Mouse (Mus musculus) hematopoietic stem cell, adult 5-6 weeks (primary cell): ENCODE results near the gene Dpep2nb. TPM values are rescaled to one million over a fixed set of nuclear protein-coding genes. Genes with fewer than 3 reads are reported as not detected.
"Not testable (repeated sequence)": the region's sequence is repeated elsewhere in the genome, so short reads cannot be mapped to it uniquely, and the experiment has no call there.

Experiments
- ATAC-seq, 2 experiments: fragments of 125-278 bp in 1 of 2; replicated peaks in 1 of 2; 2 replicates each; pipeline ENCODE4 v1.8.0; 2016 to 2017; ENCODE audit warnings: inconsistent platforms in 2 of 2, mild to moderate bottlenecking in 2 of 2, moderate number of reproducible peaks in 2 of 2, low read depth in 1 of 2, moderate TSS enrichment in 1 of 2; ENCODE audit not compliant: low FRiP score in 2 of 2, poor library complexity in 2 of 2, severe bottlenecking in 2 of 2, insufficient read depth in 1 of 2, low TSS enrichment in 1 of 2
- total RNA-seq: library from RNA; stranded (forward); fragments of 172-1452, 232-1000 nt; gene quantifications from 2 replicates; pipeline ENCODE4 v1.2.3, GENCODE M21; 2017

The Dpep2nb gene
- total RNA-seq, 1 experiment from 2014 or later: not detected

GRCm38 (mm10) chr8:106011643-106011986 is 5.8 kb upstream of the Dpep2nb start, which contains the start of gene Ddx28:
Ddx28 (minus strand) TSS chr8:106011882.
- ATAC-seq: peak; percentile 7; a peak in 1 of 4 replicates

GRCm38 (mm10) chr8:106010748-106011642 is 5.2 kb upstream of the Dpep2nb start:
- peak; percentile 94 to 95 for ATAC-seq

- not testable (repeated sequence) for ATAC-seq
Measured at GRCm38 (mm10) chr8:106007891-106008290, 2.1 kb upstream of the Dpep2nb start.

- no peak for ATAC-seq
Measured at GRCm38 (mm10) chr8:106007135-106007534, 1.4 kb upstream of the Dpep2nb start.

- no peak for ATAC-seq
Measured at GRCm38 (mm10) chr8:106006413-106006812, 638 bp upstream of the Dpep2nb start.

GRCm38 (mm10) chr8:106004538-106005207 is 1.1 kb downstream of the Dpep2nb start:
- ATAC-seq: no peak

- no peak for ATAC-seq
Measured at GRCm38 (mm10) chr8:106001908-106002307, 3.9 kb downstream of the Dpep2nb start.

- no peak for ATAC-seq
Measured at GRCm38 (mm10) chr8:105998971-105999370, 6.8 kb downstream of the Dpep2nb start.

- peak; percentile 88 to 96 for ATAC-seq
Measured at GRCm38 (mm10) chr8:105996359-105996758, 9.4 kb downstream of the Dpep2nb start.

- no peak for ATAC-seq
Measured at GRCm38 (mm10) chr8:105993226-105993625, 12.5 kb downstream of the Dpep2nb start.

- no peak for ATAC-seq
Measured at GRCm38 (mm10) chr8:105992499-105992898, 13.3 kb downstream of the Dpep2nb start.

- no peak for ATAC-seq
Measured at GRCm38 (mm10) chr8:105991546-105991945, 14.2 kb downstream of the Dpep2nb start.

GRCm38 (mm10) chr8:105990856-105991387 is 14.9 kb downstream of the Dpep2nb start, which contains the start of gene Dus2:
Dus2 (plus strand) TSS chr8:105991337.
- ATAC-seq: peak; percentile 88 to 89

GRCm38 (mm10) chr8:105988546-105988945 is 17.2 kb downstream of the Dpep2nb start:
- ATAC-seq: no peak

GRCm38 (mm10) chr8:105983406-105983805 is 22.4 kb downstream of the Dpep2nb start:
- peak; percentile 83 to 87 for ATAC-seq

- no peak for ATAC-seq
Measured at GRCm38 (mm10) chr8:105981146-105981545, 24.6 kb downstream of the Dpep2nb start.

- no peak for ATAC-seq
Measured at GRCm38 (mm10) chr8:105979325-105979724, 26.4 kb downstream of the Dpep2nb start, which contains the start of gene Dpep3. Dpep3 (minus strand) TSS chr8:105979429.

- ATAC-seq: no peak
Measured at GRCm38 (mm10) chr8:105975363-105975762, 30.4 kb downstream of the Dpep2nb start.
